Mouse (Mus musculus) mesoderm, embryonic 11.5 days (tissue): ENCODE data around the gene Dazap2.
"Not testable (repeated sequence)": the region's sequence is repeated elsewhere in the genome, so short reads cannot be mapped to it uniquely, and the experiment has no call there.

Source experiments
- DNase-seq: peaks from one replicate; pipeline ENCODE4 v3.0.0-alpha.2; 2012; ENCODE audit warnings: low read depth, low spot score

Dazap2 gene

GRCm38 (mm10) chr15:100606677-100607076, 8.5 kb upstream of the Dazap2 start:
- DNase-seq = not testable (repeated sequence)

- DNase-seq = no peak
Observed at GRCm38 (mm10) chr15:100611951-100612350, 3.2 kb upstream of the Dazap2 start.

GRCm38 (mm10) chr15:100612432-100612831, 2.7 kb upstream of the Dazap2 start:
- DNase-seq = no peak

- DNase-seq = peak; percentile 84
Observed at GRCm38 (mm10) chr15:100613584-100613983, 1.6 kb upstream of the Dazap2 start.

GRCm38 (mm10) chr15:100614218-100614995, 742 bp upstream of the Dazap2 start:
- DNase-seq = no peak

GRCm38 (mm10) chr15:100615825-100616220, 674 bp downstream of the Dazap2 start:
- DNase-seq = peak; percentile 93

- DNase-seq = no peak
Observed at GRCm38 (mm10) chr15:100616221-100616620, 1.1 kb downstream of the Dazap2 start.

GRCm38 (mm10) chr15:100619200-100619599, 4.1 kb downstream of the Dazap2 start:
- no peak for DNase-seq

- DNase-seq = not testable (repeated sequence)
Observed at GRCm38 (mm10) chr15:100621671-100622070, 6.5 kb downstream of the Dazap2 start.

- no peak for DNase-seq
Observed at GRCm38 (mm10) chr15:100622164-100622563, 7.0 kb downstream of the Dazap2 start.

GRCm38 (mm10) chr15:100623754-100624153, 8.6 kb downstream of the Dazap2 start:
- DNase-seq = no peak

- no peak for DNase-seq
Observed at GRCm38 (mm10) chr15:100624435-100624834, 9.3 kb downstream of the Dazap2 start.

- DNase-seq = no peak
Observed at GRCm38 (mm10) chr15:100627287-100627686, 12.1 kb downstream of the Dazap2 start.

GRCm38 (mm10) chr15:100627774-100628370, 12.7 kb downstream of the Dazap2 start:
- DNase-seq = no peak

- DNase-seq = no peak
Observed at GRCm38 (mm10) chr15:100628797-100629196, 13.6 kb downstream of the Dazap2 start.

GRCm38 (mm10) chr15:100630126-100630525, 15.0 kb downstream of the Dazap2 start:
- DNase-seq = no peak

GRCm38 (mm10) chr15:100631454-100632170, 16.5 kb downstream of the Dazap2 start:
- no peak for DNase-seq

GRCm38 (mm10) chr15:100632323-100632722, 17.2 kb downstream of the Dazap2 start:
- DNase-seq = no peak

GRCm38 (mm10) chr15:100633341-100633740, 18.2 kb downstream of the Dazap2 start:
- DNase-seq = no peak

GRCm38 (mm10) chr15:100635239-100635638, 20.1 kb downstream of the Dazap2 start:
- DNase-seq = no peak

- DNase-seq = no peak
Observed at GRCm38 (mm10) chr15:100635851-100636645, 20.9 kb downstream of the Dazap2 start.
